Mouse (Mus musculus) CD4-positive, CD25-positive, alpha-beta regulatory T cell (primary cell): ENCODE measurements around the gene Cdh12. TPM values are rescaled to one million over a fixed set of nuclear protein-coding genes. Genes with fewer than 3 reads are reported as not detected.

Experiments used
- polyA plus RNA-seq: library from polyadenylated mRNA; unstranded; fragments of 100-300 nt; shearing (Covaris generic); gene quantifications from one replicate; pipeline ENCODE4 v1.2.1, GENCODE M21; 2017

The Cdh12 gene
- polyA plus RNA-seq = 0.04 TPM

GRCm38 (mm10) chr15:20448861-20449663, at the start of gene Cdh12:
Gene Cdh12, plus strand, starts transcription at chr15:20449265.

GRCm38 (mm10) chr15:20666650-20667049, 217.6 kb downstream of the Cdh12 start, which contains the start of gene Acot10:
Gene Acot10, minus strand, starts transcription at chr15:20666750.

Other genes starting within 250 kb of the Cdh12 start
- 0.22 TPM for gene Acot10, start 217.5 kb downstream of the Cdh12 start, polyA plus RNA-seq